Mouse (Mus musculus): ENCODE results near the gene Siglech. TPM values are rescaled to one million over a fixed set of nuclear protein-coding genes. Genes with fewer than 3 reads are reported as not detected.

The Siglech gene
- not detected for total RNA-seq (2021)
- polyA plus RNA-seq (2012; rRNA removed) = 0.61 and 1.4 TPM in 2 replicates
- long read RNA-seq = 0 reads

DNA sequence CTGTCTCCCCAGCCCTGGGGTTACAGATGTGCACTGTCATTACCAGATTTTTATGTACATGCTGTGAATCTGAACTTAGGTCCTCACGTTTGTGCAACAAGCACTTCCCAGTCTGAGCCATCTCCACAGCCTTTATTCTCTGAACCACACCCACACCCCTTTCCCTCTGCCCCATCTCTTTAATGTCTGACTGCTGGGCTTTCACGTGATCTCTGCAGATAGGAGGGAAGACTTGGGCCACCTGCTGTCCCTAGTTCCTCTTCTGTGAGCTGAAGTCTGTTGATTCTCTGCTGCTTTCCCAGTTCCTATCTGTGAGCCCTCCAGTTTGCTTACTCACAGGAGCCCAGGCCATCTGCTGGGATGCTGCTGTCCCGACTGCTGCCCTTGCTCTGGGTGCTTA is at the start of gene Siglech:
Siglech (plus strand) TSS at position 253 of the 400 bp plus-strand sequence.
- H3K79me2 ChIP-seq (replicated peaks; ENCODE audit: control insufficient read depth, insufficient read depth, low read length) = no peaks in the 10 kb centered on the region
- TF ChIP-seq CTCF (IDR thresholded peaks at IDR 0.05) (no peak), POLR2A (IDR thresholded peaks at IDR 0.05; ENCODE audit: insufficient read depth, low read depth, low read length) (no peak), EP300 (IDR thresholded peaks at IDR 0.05; ENCODE audit: insufficient read depth, low read depth, low read length) (no peak)
- no peaks in the 10 kb centered on the region for H3K4me1 ChIP-seq (ENCODE audit: control insufficient read depth, insufficient read depth, low read length)
- H3K4me3 ChIP-seq = no peak within 1 kb of the TSS
- intact Hi-C loops (cut with DNase I) = no loop called here
- no peak within 1 kb of the TSS for H3K9ac ChIP-seq (ENCODE audit: low read depth, low read length)
- H3K27ac ChIP-seq = no peak within 1 kb of the TSS
- DNase-seq = peak in 1 of 2 experiments; percentile 16
- no peaks in the 10 kb centered on the region; the same call in 1 of the 2 replicates for H3K27me3 ChIP-seq (ENCODE audit: control insufficient read depth, insufficient read depth, low read length)
- WGBS = 31% methylated on average over 3 of the region's 3 CpGs
- no peaks in the 10 kb centered on the region for H3K36me3 ChIP-seq (ENCODE audit: control insufficient read depth, insufficient read depth, low read length)

DNA sequence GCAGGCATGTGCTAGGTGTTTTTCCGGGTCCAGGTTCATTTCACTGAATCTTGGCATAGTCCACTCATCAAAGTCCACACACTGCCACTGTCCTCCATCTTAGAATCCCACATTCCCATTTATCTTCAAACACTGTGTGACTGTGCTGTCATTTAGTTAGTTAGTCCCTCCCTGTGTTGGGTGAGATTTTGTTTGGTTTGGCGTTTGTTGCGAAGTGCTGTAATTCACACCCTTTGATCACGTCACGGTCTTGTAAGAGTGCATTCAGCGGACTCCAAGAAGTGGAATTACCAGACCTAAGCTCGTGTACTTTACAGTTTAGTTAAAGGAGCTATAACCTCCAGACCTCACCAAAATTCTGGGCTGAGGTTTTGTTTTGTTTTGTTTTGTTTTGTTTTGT is 45.3 kb upstream of the Siglech start:
- H3K27me3 ChIP-seq (ENCODE audit: control insufficient read depth, insufficient read depth, low read length) = no peaks in the 10 kb centered on the region; the same call in 1 of the 2 replicates
- H3K4me1 ChIP-seq (ENCODE audit: control insufficient read depth, insufficient read depth, low read length) = no peaks in the 10 kb centered on the region
- WGBS = 67% methylated on average over 7 of the region's 7 CpGs
- intact Hi-C loops (cut with DNase I) = loop anchor here (2.0 kb wide), 1 partner anchor 16 kb away; no protein-coding TSS in a partner anchor
- no peak overlapping the region for H3K27ac ChIP-seq
- no peak overlapping the region for H3K4me3 ChIP-seq
- TF ChIP-seq POLR2A (IDR thresholded peaks at IDR 0.05; ENCODE audit: insufficient read depth, low read depth, low read length) (no peak), CTCF (IDR thresholded peaks at IDR 0.05) (no peak), EP300 (IDR thresholded peaks at IDR 0.05; ENCODE audit: insufficient read depth, low read depth, low read length) (no peak)
- no peaks in the 10 kb centered on the region for H3K79me2 ChIP-seq (replicated peaks; ENCODE audit: control insufficient read depth, insufficient read depth, low read length)
- DNase-seq = no peak
- H3K9ac ChIP-seq (ENCODE audit: low read depth, low read length) = no peak overlapping the region
- H3K36me3 ChIP-seq (ENCODE audit: control insufficient read depth, insufficient read depth, low read length) = no peaks in the 10 kb centered on the region

DNA sequence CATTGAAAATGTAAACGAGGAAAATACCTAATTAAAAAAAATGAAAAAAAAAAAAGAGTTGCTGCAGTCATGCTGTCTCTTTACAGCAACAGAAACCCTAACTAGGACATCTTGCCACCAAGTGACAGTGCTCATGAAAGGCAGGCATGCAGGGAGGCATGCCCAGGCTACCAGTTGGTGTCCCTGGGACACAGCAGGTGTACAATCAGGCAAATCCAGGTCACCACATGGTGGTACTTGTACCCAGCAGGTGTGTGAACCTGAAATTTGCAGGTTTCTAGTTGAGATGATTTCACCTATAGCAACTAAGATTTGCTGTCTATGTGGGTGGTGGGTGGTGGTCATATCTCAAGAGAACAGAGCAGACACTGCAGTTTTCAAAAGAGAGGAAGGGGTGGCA is 39.1 kb upstream of the Siglech start:
- H3K36me3 ChIP-seq (ENCODE audit: control insufficient read depth, insufficient read depth, low read length) = no peaks in the 10 kb centered on the region
- 39% methylated on average over 1 of the region's 1 CpGs for WGBS
- no peaks in the 10 kb centered on the region for H3K4me1 ChIP-seq (ENCODE audit: control insufficient read depth, insufficient read depth, low read length)
- no peak overlapping the region for H3K27ac ChIP-seq
- intact Hi-C loops (cut with DNase I) = no loop called here
- no peak overlapping the region for H3K9ac ChIP-seq (ENCODE audit: low read depth, low read length)
- H3K27me3 ChIP-seq (ENCODE audit: control insufficient read depth, insufficient read depth, low read length) = no peaks in the 10 kb centered on the region
- H3K4me3 ChIP-seq = no peak overlapping the region
- H3K79me2 ChIP-seq (replicated peaks; ENCODE audit: control insufficient read depth, insufficient read depth, low read length) = no peaks in the 10 kb centered on the region
- no peak for DNase-seq
- TF ChIP-seq EP300 (IDR thresholded peaks at IDR 0.05; ENCODE audit: insufficient read depth, low read depth, low read length) = no peak
- TF ChIP-seq CTCF (IDR thresholded peaks at IDR 0.05) = no peak
- no peak for TF ChIP-seq POLR2A (IDR thresholded peaks at IDR 0.05; ENCODE audit: insufficient read depth, low read depth, low read length)

DNA sequence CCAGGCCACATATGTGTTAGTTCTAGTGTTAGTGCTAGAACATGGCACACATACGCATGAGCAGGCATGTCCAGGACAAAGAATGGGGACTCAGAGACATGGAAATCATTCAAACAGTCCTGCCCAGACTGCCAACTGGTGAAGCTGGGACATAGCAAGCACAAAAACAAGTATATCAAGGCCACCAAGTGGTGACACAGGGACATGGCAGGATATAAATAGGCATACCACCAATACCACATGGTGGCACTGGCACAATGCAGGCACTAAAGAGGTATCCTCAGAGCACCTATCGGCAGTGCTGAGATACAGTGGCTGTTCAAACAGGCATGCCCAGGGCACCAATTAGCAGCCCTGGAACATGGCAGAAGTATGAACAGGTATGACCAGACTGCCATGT is 33.5 kb upstream of the Siglech start:
- H3K36me3 ChIP-seq (ENCODE audit: control insufficient read depth, insufficient read depth, low read length) = no peaks in the 10 kb centered on the region
- H3K4me3 ChIP-seq = no peak overlapping the region
- H3K27me3 ChIP-seq (ENCODE audit: control insufficient read depth, insufficient read depth, low read length) = no peaks in the 10 kb centered on the region
- TF ChIP-seq EP300 (IDR thresholded peaks at IDR 0.05; ENCODE audit: insufficient read depth, low read depth, low read length) = no peak
- TF ChIP-seq CTCF (IDR thresholded peaks at IDR 0.05) = no peak
- TF ChIP-seq POLR2A (IDR thresholded peaks at IDR 0.05; ENCODE audit: insufficient read depth, low read depth, low read length) = no peak
- no peak for DNase-seq
- H3K27ac ChIP-seq = no peak overlapping the region
- no peak overlapping the region for H3K9ac ChIP-seq (ENCODE audit: low read depth, low read length)
- no peaks in the 10 kb centered on the region for H3K79me2 ChIP-seq (replicated peaks; ENCODE audit: control insufficient read depth, insufficient read depth, low read length)
- intact Hi-C loops (cut with DNase I) = loop anchor here (10.0 kb wide), 1 partner anchor 60 kb away; no protein-coding TSS in a partner anchor
- WGBS = 87% methylated on average over 2 of the region's 2 CpGs
- no peaks in the 10 kb centered on the region for H3K4me1 ChIP-seq (ENCODE audit: control insufficient read depth, insufficient read depth, low read length)

DNA sequence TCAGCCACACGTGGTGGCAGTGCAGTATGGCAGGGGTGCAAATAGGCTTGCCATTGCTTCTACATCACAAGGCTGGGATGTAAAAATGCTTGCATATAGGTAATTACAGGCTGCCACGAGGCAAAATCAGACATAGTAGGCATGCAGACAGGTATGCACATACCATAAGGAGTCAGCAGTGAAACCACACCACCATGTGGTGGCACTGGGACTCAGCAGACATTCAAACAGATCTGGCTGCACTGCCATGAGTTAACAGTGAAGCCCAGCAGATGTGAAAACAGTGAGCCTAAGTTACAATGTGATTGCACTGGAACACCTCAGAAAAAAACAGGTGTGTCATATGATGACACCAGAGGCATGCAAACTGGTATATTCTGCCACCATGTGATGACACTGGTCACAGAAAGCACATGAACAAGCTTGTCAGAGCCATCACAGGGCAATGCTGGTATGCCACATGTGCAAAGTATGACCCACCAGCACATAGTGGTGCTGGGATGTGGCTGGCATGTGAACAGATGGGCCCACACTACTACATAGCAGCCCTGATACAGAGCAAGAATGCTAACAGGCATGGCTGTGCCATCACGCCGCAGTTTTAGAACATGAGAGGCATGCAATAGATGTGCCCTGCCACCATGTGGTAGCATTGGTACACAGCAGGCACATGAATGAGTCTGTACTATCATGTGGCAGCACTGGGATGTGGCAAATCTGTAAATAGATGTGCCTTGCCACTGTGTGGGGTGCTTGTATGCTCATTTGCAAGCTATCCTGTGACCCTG is 30.7 kb upstream of the Siglech start:
- Histone ChIP-seq H3K27ac (no peak overlapping the region), H3K9ac (ENCODE audit: low read depth, low read length) (no peak overlapping the region), H3K4me1 (ENCODE audit: control insufficient read depth, insufficient read depth, low read length) (no peaks in the 10 kb centered on the region), H3K36me3 (ENCODE audit: control insufficient read depth, insufficient read depth, low read length) (no peaks in the 10 kb centered on the region), H3K27me3 (ENCODE audit: control insufficient read depth, insufficient read depth, low read length) (no peaks in the 10 kb centered on the region), H3K4me3 (no peak overlapping the region), H3K79me2 (replicated peaks; ENCODE audit: control insufficient read depth, insufficient read depth, low read length) (no peaks in the 10 kb centered on the region)
- intact Hi-C loops (cut with DNase I) = loop anchor here (10.0 kb wide), 1 partner anchor 63 kb away; no protein-coding TSS in a partner anchor
- no peak for DNase-seq
- TF ChIP-seq POLR2A (IDR thresholded peaks at IDR 0.05; ENCODE audit: insufficient read depth, low read depth, low read length) (no peak), CTCF (IDR thresholded peaks at IDR 0.05) (peak; percentile 42)
- 47% methylated on average over 4 of the region's 4 CpGs for WGBS

DNA sequence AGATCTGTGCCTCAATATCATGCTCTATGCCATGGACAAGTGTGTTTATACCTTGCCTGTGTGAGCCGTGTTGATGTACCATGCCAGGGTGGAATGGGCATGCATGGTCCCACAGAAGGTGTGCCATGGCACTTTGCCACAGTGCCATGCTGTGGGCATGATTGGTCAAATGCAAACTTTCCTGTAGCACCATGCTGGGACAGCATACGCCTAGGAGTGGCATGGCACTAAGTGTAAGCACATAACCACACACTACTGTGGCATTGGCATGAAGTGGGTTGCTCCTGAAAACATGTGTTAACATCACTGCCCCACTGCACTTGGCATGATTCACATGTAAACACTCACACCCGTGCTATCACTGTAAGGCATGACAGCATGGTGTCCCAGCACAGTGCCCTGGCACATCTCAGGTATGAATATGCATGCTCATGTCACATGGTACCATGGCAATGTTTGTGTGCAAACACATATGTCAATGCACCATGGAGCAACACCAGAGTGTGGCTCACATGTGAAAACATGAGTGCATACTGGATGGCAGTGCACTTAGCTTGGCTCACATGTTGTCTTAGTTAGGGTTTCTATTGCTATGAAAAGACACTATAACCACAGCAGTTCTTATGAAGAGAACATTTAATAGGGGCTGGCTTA is 24.2 kb upstream of the Siglech start:
- TF ChIP-seq EP300 (IDR thresholded peaks at IDR 0.05; ENCODE audit: insufficient read depth, low read depth, low read length) (no peak), POLR2A (IDR thresholded peaks at IDR 0.05; ENCODE audit: insufficient read depth, low read depth, low read length) (no peak)
- H3K36me3 ChIP-seq (ENCODE audit: control insufficient read depth, insufficient read depth, low read length) = no peaks in the 10 kb centered on the region
- no peaks in the 10 kb centered on the region for H3K27me3 ChIP-seq (ENCODE audit: control insufficient read depth, insufficient read depth, low read length)
- WGBS = 74% methylated on average over 3 of the region's 3 CpGs
- no peak overlapping the region for H3K4me3 ChIP-seq
- intact Hi-C loops (cut with DNase I) = no loop called here
- H3K79me2 ChIP-seq (replicated peaks; ENCODE audit: control insufficient read depth, insufficient read depth, low read length) = no peaks in the 10 kb centered on the region
- H3K27ac ChIP-seq = no peak overlapping the region
- DNase-seq = no peak
- H3K9ac ChIP-seq (ENCODE audit: low read depth, low read length) = no peak overlapping the region
- no peaks in the 10 kb centered on the region for H3K4me1 ChIP-seq (ENCODE audit: control insufficient read depth, insufficient read depth, low read length)
